Mouse (Mus musculus): ENCODE data around the gene Gm14862. TPM values are rescaled to one million over a fixed set of nuclear protein-coding genes. Genes with fewer than 3 reads are reported as not detected.

The Gm14862 gene
- total RNA-seq, 2 experiments from 2014 or later, result not detected

DNA sequence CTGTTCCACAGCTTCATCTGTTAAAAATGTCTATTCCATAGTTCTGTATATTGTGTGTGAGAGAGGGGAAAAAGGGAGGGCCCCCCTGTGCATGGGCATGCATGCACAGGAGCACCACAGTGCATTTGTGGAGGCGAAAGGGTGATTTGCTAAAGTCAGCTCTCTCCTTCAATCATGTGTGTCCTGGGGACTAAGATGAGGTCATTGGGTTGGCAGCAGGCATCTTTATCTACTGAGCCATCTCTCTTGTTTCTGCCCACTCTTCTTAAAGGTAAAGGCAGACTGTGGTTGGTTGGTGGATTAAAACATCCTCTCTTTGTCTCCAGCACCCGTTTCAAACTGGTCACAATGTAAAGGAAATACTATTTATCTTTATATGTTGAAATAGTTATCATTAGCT, 29.6 kb downstream of the Gm14862 start:
- no peak for DNase-seq (ENCODE audit: low spot score in 2 of 2)

DNA sequence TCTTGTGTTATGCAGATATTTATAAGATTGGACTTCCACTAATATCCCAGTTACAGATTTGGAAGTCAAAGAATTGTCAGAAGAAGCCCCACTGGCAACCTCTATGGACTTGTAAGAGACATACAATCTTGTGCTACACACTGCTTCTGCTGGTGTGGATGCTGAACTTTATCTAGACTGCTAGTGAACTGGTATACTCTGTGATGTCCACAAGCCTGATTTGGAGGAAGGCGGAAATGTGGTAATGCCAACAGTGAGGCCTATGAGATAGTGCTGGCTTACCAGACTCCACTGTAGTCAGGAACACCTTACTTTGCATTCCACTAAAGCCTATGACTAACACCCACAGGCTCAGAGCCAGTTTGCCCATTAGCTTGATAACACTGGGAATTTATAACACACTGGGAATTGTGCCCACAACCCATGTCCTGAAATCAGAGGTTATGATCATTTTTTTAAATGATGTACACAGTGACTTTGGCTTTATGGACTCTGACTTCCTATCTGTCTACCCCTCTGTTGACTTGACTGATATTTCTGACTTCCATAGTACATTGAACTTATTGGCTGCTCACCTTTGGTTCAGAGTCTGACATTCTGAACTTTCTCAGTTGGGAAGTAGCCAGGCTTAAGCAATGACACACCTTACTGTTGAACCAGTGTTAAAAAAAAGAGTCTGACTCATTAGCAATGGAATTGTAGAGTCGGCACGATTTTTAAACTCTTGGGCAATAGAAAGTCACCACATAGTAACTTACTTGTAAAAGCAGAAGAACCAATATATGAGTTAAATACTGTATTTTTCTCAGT, 34.1 kb downstream of the Gm14862 start:
- DNase-seq (ENCODE audit: low spot score in 2 of 2), result no peak

DNA sequence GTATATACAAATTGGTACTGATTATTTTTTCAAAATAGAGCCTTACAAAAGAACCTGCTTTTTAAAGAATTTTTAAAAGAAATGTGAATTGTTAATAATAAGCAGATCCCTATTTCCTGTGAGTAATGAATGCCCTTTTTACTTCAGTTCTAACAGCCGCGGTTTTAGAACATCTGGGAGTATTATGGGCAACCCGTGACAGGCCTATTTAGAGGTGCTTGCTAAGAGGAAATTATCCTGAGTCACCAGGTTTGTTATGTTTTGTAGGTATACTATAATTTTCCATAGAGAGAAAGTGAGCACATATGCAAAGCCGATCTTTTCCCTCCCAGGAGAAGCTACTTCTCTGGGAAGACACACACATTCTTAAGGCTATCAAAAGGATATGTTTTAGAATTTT, 35.0 kb downstream of the Gm14862 start:
- DNase-seq (ENCODE audit: low spot score in 2 of 2), result no peak

DNA sequence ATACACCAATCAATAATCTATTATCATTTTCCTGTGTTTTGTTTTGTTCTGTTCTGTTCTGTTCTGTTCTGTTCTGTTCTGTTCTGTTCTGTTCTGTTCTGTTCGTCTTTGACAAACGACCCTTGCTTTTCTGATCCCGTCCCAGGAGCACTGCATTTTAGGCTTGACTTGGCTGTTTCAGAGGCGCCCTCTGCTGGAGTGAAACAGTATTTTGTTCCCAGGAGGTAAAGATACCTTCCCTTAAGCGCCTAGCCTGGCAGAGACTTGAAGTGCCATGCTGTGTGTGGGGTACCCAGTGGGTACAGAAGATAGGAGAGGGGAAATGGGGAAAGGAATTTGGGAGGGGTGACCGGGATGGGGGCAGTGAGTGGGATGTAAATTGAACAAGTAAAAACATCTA, 35.5 kb downstream of the Gm14862 start:
- no peak for DNase-seq (ENCODE audit: low spot score in 2 of 2)

DNA sequence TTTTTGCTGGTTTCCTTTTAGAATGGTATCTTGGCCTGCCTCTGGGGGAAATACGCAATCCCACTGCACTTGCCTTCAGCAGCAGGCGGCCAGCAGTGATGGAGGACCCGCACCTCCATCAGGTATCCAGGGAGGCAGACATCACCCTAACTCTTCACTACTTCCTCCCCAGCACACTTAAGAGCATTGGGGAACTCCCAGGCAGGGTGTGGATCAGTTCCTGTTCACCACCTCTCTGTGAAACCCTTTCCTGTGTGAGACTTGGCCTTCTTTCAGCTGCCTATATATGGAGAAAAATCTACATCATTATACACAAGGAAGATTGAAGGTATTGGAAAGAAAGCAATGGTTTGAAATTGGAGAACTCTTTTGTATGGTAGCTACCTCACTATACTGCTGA, 37.1 kb downstream of the Gm14862 start:
- no peak for DNase-seq (ENCODE audit: low spot score in 2 of 2)

DNA sequence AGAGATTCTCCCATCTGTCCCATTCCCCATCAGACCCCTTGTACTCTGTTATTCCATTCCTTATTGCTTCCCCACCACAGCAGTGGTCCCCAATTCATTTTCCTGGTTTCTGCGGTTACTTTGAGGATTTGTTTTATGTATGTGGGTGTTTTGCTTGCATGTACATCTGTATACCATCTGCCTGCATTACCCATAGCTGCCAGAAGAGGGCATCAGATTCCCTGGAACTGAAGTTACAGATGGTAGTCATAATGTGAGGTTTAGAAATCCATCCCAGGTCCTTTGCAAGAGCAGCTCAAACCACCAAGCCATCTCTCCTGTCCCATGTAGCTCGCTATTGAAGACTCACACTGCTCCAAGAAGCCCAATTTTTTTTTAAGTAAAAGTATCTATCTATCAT, 40.5 kb downstream of the Gm14862 start:
- no peak for DNase-seq (ENCODE audit: low spot score in 2 of 2)

DNA sequence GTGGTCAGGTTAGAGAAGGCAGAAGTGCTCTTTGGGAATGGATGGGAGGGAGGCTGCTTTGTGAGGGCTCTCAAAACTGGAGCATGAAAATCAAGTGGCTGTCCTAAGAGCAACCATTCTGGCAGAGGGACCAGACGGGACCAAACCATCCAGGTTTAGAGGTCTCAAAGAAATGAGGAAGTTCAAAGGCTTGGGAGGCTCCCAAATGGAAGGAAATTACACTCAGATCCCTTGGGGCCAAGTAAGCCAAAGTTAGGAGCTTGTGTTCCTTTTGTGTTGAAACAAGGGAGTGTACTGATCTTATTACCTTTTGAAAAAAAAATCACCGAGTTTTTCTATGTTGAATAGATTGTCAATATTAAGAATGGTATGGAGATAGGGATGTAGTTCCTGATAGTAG, 51.6 kb downstream of the Gm14862 start:
- DNase-seq (ENCODE audit: low spot score in 2 of 2), result no peak

DNA sequence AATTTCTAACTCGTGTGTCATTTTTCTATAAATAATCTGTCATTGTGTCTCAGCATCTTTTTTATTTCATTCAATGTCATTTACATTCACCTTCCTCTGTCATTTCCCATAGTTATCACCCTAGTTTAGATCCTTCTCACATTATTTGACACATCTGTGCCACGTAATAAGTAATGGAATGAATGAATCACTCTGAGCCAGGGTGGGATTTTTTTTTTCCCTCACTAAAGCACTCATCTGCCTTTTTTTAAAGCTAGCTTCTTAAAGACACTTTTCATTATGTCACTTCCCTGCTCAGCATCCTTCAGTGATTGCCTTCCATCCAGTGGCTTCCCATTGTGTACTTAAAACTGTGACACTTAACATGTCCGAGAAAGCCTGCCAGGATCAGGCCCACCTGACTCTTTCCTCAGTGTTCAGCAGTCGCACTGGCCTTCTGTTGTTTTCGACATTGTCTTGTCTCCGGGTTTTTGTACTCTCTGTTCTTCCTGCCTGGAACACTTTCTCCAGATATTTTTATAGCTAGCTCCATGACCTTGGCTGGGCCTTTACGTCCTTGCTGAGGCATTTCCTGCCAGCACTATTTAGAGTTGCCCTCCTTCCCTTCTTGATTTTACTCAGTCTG, 53.8 kb downstream of the Gm14862 start:
- DNase-seq (ENCODE audit: low spot score in 2 of 2), result no peak

DNA sequence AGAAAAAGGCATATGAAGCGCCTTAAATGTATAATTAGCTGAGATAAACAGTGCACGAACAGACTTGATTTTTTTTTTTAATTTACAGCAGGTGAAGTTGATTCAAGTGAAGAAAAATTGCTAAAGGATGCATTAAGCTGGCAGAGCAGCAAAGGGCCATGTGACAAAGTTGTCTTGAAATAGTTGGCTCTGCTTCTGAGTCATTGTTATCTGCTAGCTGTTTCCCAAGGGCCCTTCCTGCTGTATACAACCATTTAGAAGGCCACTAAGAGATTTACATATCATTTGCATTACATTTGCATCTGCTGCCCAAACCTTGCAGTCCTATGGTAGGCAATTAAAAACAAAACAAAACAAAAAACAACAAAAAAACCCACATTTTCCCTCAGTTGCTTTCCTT, 54.7 kb downstream of the Gm14862 start:
- DNase-seq (ENCODE audit: low spot score in 2 of 2), result no peak

Other genes starting within 250 kb of the Gm14862 start
- gene Fthl17e, start 223.4 kb downstream of the Gm14862 start, total RNA-seq (2021), result not detected
- gene Fthl17f, start 193.9 kb downstream of the Gm14862 start, total RNA-seq (2021), result not detected
- not detected for gene 4930402K13Rik, start 152.3 kb downstream of the Gm14862 start, total RNA-seq (2021)
- gene Lancl3, start 57.0 kb downstream of the Gm14862 start, total RNA-seq (2021), result 1 to 10 TPM; 4.8 to 6.9 TPM
- 10 to 100 TPM; 12.9 to 17.9 TPM for gene Xk, start 15.9 kb upstream of the Gm14862 start, total RNA-seq (2021)
- not detected for gene H2al1m, start 26.9 kb upstream of the Gm14862 start, total RNA-seq (2021)
- gene H2al1k, start 93.7 kb upstream of the Gm14862 start, total RNA-seq (2021), result not detected
- gene Cybb, start 230.9 kb upstream of the Gm14862 start, total RNA-seq (2021), result under 1 TPM; 0.42 to 0.48 TPM